Mouse (Mus musculus) hindbrain, embryonic 16.5 days (tissue): Measurements from ENCODE around the gene Fam162a. TPM values are rescaled to one million over a fixed set of nuclear protein-coding genes. Genes with fewer than 3 reads are reported as not detected.

ENCODE experiments used
- polyA plus RNA-seq: library from polyadenylated mRNA; unstranded; fragments of >200 nt; fragmentation: Nextera tagmentation; extraction: Ambion mirVana; gene quantifications from 2 replicates; pipeline ENCODE4 v1.2.1, GENCODE M21; 2015

Fam162a gene
- polyA plus RNA-seq, 1 experiment from 2014 or later = 144 TPM

Other genes starting within 250 kb of the Fam162a start
- 0.34 and 0.53 TPM in 2 replicates for gene Parp14, start 200.1 kb downstream of the Fam162a start, polyA plus RNA-seq
- 1.8 and 2.2 TPM in 2 replicates for gene Parp9, start 133.1 kb downstream of the Fam162a start, polyA plus RNA-seq
- 1.4 and 1.5 TPM in 2 replicates for gene Dtx3l, start 132.4 kb downstream of the Fam162a start, polyA plus RNA-seq
- gene Kpna1, start 92.8 kb downstream of the Fam162a start, polyA plus RNA-seq = 64.3 and 80.6 TPM in 2 replicates
- 10.2 and 11.9 TPM in 2 replicates for gene Wdr5b, start 30.4 kb downstream of the Fam162a start, polyA plus RNA-seq
- 29.1 and 29.6 TPM in 2 replicates for gene Ccdc58, start 91 bp upstream of the Fam162a start, polyA plus RNA-seq
- gene Csta1, start 59.6 kb upstream of the Fam162a start, polyA plus RNA-seq = not detected in 2 replicates
- not detected in 2 replicates for gene Stfa2l1, start 85.2 kb upstream of the Fam162a start, polyA plus RNA-seq
- 0.98 TPM in 1 of 2 replicates, not detected in the other for gene Gm5483, start 112.6 kb upstream of the Fam162a start, polyA plus RNA-seq
- gene Gm5416, start 138.8 kb upstream of the Fam162a start, polyA plus RNA-seq = not detected in 2 replicates
- 0.56 TPM in 1 of 2 replicates, not detected in the other for gene 2010005H15Rik, start 149.9 kb upstream of the Fam162a start, polyA plus RNA-seq
- gene Stfa1, start 205.4 kb upstream of the Fam162a start, polyA plus RNA-seq = 1.2 and 1.3 TPM in 2 replicates